Mouse (Mus musculus): ENCODE measurements at regions not wholly inside any gene's neighbourhood (a gene's known extent, or its start where the extent isn't known, plus 50 kb on each side); places are given as distances from the start of the nearest gene placed in this dataset.

GRCm38 (mm10) chr5:93328059-93328458, 61.0 kb downstream of the Ccng2 start:
- WGBS = 15% methylated on average over 7 of the region's 7 CpGs

GRCm38 (mm10) chr5:93330851-93331250, 63.8 kb downstream of the Ccng2 start:
- Histone ChIP-seq H3K4me3 (replicated peaks; ENCODE audit: control insufficient read depth, low read depth, low read length) (no peak overlapping the region), H3K27ac (ENCODE audit: control insufficient read depth, insufficient read depth, low read depth, low read length, poor library complexity) (no peak overlapping the region), H3K4me1 (ENCODE audit: control insufficient read depth, insufficient read depth, low read length) (no peaks in the 10 kb centered on the region)
- 49% methylated on average over 2 of the region's 2 CpGs for WGBS
- no peak for TF ChIP-seq CTCF (IDR thresholded peaks at IDR 0.05; ENCODE audit: control insufficient read depth, insufficient read depth, low read length)
- no peak for TF ChIP-seq POLR2A (IDR thresholded peaks at IDR 0.05; ENCODE audit: borderline replicate concordance, control insufficient read depth, low read depth, low read length)

More at GRCm38 (mm10) chr5:93328059-93328458, 61.0 kb downstream of the Ccng2 start:
- Histone ChIP-seq H3K27ac (ENCODE audit: control insufficient read depth, insufficient read depth, low read depth, low read length, poor library complexity) (no peak overlapping the region), H3K4me1 (ENCODE audit: control insufficient read depth, insufficient read depth, low read length) (no peaks in the 10 kb centered on the region), H3K4me3 (replicated peaks; ENCODE audit: control insufficient read depth, low read depth, low read length) (no peak overlapping the region)
- TF ChIP-seq CTCF (IDR thresholded peaks at IDR 0.05; ENCODE audit: control insufficient read depth, insufficient read depth, low read length) (peak; percentile 83), POLR2A (IDR thresholded peaks at IDR 0.05; ENCODE audit: borderline replicate concordance, control insufficient read depth, low read depth, low read length) (no peak)

DNA sequence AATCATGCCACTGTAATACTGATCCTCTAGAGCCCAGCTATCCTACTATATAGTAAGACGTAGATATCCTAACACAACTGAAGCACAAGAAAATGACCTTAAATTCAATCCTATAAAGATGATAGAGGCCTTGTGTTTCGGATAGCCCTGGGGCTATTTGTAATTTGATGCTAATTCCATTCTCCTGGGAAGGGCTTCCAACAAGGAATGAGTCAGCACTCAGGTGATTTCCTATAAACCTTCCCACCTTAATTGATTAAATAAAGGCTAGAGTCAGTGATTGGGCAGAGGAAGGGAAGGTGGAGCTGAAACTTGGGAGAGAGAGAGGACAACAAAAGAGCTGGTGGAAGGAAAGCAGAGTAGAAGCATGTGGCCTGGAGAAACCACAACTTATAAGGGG, 86.0 kb downstream of the Ccng2 start:
- Histone ChIP-seq H3K27ac (ENCODE audit: control insufficient read depth, insufficient read depth, low read depth, low read length, poor library complexity) (no peak overlapping the region), H3K4me1 (ENCODE audit: control insufficient read depth, insufficient read depth, low read length) (no peaks in the 10 kb centered on the region), H3K4me3 (replicated peaks; ENCODE audit: control insufficient read depth, low read depth, low read length) (no peak overlapping the region)
- 72% methylated on average over 2 of the region's 2 CpGs for WGBS
- no peak for TF ChIP-seq POLR2A (IDR thresholded peaks at IDR 0.05; ENCODE audit: borderline replicate concordance, control insufficient read depth, low read depth, low read length)
- TF ChIP-seq CTCF (IDR thresholded peaks at IDR 0.05; ENCODE audit: control insufficient read depth, insufficient read depth, low read length) = no peak
